Mouse (Mus musculus): ENCODE data around the gene Spcs2. TPM values are rescaled to one million over a fixed set of nuclear protein-coding genes. Genes with fewer than 3 reads are reported as not detected.

Spcs2 gene
- polyA plus RNA-seq, 1 experiment, result 78.5 TPM

DNA sequence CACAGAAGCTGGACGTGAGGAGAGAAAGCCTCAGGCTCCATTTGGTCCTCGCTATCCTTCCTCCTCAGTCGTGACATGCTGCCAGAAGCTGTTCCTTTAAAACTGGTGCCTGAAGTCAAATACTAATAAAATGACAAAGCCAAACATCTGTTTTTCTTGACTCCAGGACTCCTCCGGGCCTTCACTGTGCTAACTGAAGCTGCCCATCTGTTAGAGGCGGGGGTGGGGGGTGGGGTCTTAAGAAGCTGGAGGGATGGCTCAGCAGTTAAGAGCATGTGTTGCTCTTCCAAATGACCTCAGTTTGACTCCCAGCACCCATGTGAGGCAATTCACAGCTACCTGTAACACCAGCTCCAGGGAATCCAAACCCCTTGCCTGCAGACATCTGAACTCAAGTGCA lies 74.7 kb downstream of the Spcs2 start:
- no peak overlapping the region for H3K27ac ChIP-seq (ENCODE audit: insufficient read depth, low read length)
- no peak for DNase-seq
- WGBS, result 37% methylated on average over 5 of the region's 5 CpGs
- TF ChIP-seq POLR2A (IDR thresholded peaks at IDR 0.05; ENCODE audit: borderline replicate concordance, insufficient read depth, low read length) (no peak), CTCF (IDR thresholded peaks at IDR 0.05; ENCODE audit: borderline replicate concordance, insufficient read depth, low read depth, low read length) (no peak)
- H3K4me3 ChIP-seq (replicated peaks; ENCODE audit: insufficient read depth, low read depth, low read length), result no peak overlapping the region
- H3K27me3 ChIP-seq (ENCODE audit: control insufficient read depth, insufficient read depth, low read length), result no peaks in the 10 kb centered on the region
- no peaks in the 10 kb centered on the region for H3K4me1 ChIP-seq (ENCODE audit: control insufficient read depth, insufficient read depth, low read length)

DNA sequence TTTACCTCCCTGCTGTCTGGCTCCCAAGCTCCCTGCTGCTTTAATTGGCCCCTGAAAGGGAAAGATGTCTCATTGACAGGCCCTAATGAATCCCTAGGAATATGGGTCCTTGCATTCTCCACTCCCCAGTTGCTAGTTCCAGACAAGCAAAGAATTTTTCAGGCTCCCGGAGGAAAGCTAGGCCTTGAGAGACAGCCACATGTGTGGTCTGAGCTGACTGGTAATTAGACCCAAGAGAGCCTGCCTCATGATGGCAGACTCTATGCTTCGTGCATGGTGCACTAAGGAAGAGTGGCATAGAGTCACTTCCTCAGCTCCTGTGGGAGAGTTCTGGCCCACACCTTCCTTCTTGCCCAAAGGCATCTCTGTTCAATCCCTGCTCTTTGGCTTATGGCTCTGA lies 75.3 kb downstream of the Spcs2 start:
- Histone ChIP-seq H3K4me1 (ENCODE audit: control insufficient read depth, insufficient read depth, low read length) (no peaks in the 10 kb centered on the region), H3K27ac (ENCODE audit: insufficient read depth, low read length) (no peak overlapping the region), H3K27me3 (ENCODE audit: control insufficient read depth, insufficient read depth, low read length) (no peaks in the 10 kb centered on the region), H3K4me3 (replicated peaks; ENCODE audit: insufficient read depth, low read depth, low read length) (no peak overlapping the region)
- WGBS, result 50% methylated on average over 2 of the region's 2 CpGs
- no peak for TF ChIP-seq POLR2A (IDR thresholded peaks at IDR 0.05; ENCODE audit: borderline replicate concordance, insufficient read depth, low read length)
- no peak for TF ChIP-seq CTCF (IDR thresholded peaks at IDR 0.05; ENCODE audit: borderline replicate concordance, insufficient read depth, low read depth, low read length)
- no peak for DNase-seq

Other genes with a start within 250 kb of the Spcs2 start
- gene Tpbgl, start 236.4 kb downstream of the Spcs2 start, polyA plus RNA-seq (2012; rRNA removed), result 4.0 and 4.8 TPM in 2 replicates
- 8.1 and 9.4 TPM in 2 replicates for gene Slco2b1, start 152.1 kb downstream of the Spcs2 start, polyA plus RNA-seq (2012; rRNA removed)
- not detected in 2 replicates for gene Olfr520, start 133.2 kb downstream of the Spcs2 start, polyA plus RNA-seq (2012; rRNA removed)
- gene Olfr521, start 100.0 kb downstream of the Spcs2 start, polyA plus RNA-seq (2012; rRNA removed), result not detected in 2 replicates
- 2.9 and 3.1 TPM in 2 replicates for gene Neu3, start 35.0 kb downstream of the Spcs2 start, polyA plus RNA-seq (2012; rRNA removed)
- gene Xrra1, start 4.3 kb downstream of the Spcs2 start, polyA plus RNA-seq (2012; rRNA removed), result 0.34 and 0.59 TPM in 2 replicates
- gene Rnf169, start 117.0 kb upstream of the Spcs2 start, polyA plus RNA-seq (2012; rRNA removed), result 8.1 and 8.7 TPM in 2 replicates
- gene Chrdl2, start 142.7 kb upstream of the Spcs2 start, polyA plus RNA-seq (2012; rRNA removed), result 0.79 and 1.3 TPM in 2 replicates